ENCODE assay signal across 1 mouse cellular context in genomic region chr15:102377163-102377543, GRCm38 (mm10).
A peak's percentile ranks its signal among the peaks of the same experiment; 100 is the strongest.
TF ChIP-seq lines count a peak whose summit lies in the region.

No protein-coding gene starts in this region.

TF ChIP-seq in CH12.LX, 34 proteins besides CTCF, POLR2A, EP300 and RAD21:
- TF ChIP-seq KAT2A (IDR thresholded peaks at IDR 0.05; ENCODE audit: insufficient replicate concordance, low read length) (no peak), CHD2 (IDR thresholded peaks at IDR 0.05; ENCODE audit: low read length) (peak; percentile 96), SMC3 (IDR thresholded peaks at IDR 0.05; ENCODE audit: low read depth, low read length) (peak; percentile 85), ETS1 (conservative IDR thresholded peaks at IDR 0.05; ENCODE audit: low read depth, low read length) (peak; percentile 41), PAX5 (IDR thresholded peaks at IDR 0.05; ENCODE audit: low read length) (no peak), BHLHE40 (IDR thresholded peaks at IDR 0.05; ENCODE audit: low read depth, low read length) (peak; percentile 59), TCF12 (IDR thresholded peaks at IDR 0.05; ENCODE audit: low read depth, low read length) (peak; percentile 59; the same call in 1 of the 2 replicates), MEF2A (IDR thresholded peaks at IDR 0.05; ENCODE audit: borderline replicate concordance, low read depth, low read length) (peak; percentile 61; the same call in 1 of the 2 replicates), HCFC1 (IDR thresholded peaks at IDR 0.05; ENCODE audit: low read depth, low read length) (peak; percentile 28; the same call in 1 of the 2 replicates), SIN3A (IDR thresholded peaks at IDR 0.05; ENCODE audit: low read length) (0 out of 2 replicates have a peak, but pooled peaks have one; percentile 36), MYC (IDR thresholded peaks at IDR 0.05; ENCODE audit: low read depth, low read length) (no peak)
